Mouse (Mus musculus) urinary bladder, postnatal 14 days (tissue): ENCODE results near the gene Vmn1r230.

Experiments
- DNase-seq: peaks from one replicate; pipeline ENCODE4 v3.0.0; 2021; ENCODE audit warnings: low spot score

The Vmn1r230 gene

GRCm38 (mm10) chr17:20840144-20840543 lies at the start of gene Vmn1r230:
Vmn1r230 (plus strand) TSS chr17:20840444.
- DNase-seq, result no peak

- DNase-seq, result no peak
These were observed 29.0 kb upstream of the Vmn1r230 start, which contains the start of gene Vmn1r229 for GRCm38 (mm10) chr17:20811255-20811654. Vmn1r229 (plus strand) TSS chr17:20811555.
